Mouse (Mus musculus) layer of hippocampus, adult 9-10 months (tissue): Measurements from ENCODE around the gene Gm37240.

ENCODE experiments used
- DNase-seq: peaks from one replicate; pipeline ENCODE4 v3.0.0; 2022; ENCODE audit warnings: low spot score

Gm37240 gene

DNA sequence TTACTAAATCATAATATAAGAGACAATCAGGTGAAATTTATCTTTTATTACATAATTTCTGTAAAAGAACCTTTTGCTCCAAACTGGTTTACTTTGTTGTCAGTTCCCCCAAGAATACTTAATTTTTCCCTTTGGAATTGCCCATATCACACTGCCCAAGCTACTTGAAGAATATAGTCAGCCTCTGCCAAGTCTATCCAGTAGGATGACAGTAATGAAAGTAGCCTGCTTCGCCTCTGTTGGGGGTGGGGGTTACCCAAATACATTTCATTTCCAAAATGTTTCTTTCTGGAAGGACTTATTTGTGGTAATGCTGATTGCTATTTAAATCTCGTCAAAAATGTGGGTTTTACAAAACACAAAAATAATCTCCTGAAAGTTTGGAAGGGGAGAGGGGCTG lies 935.6 kb downstream of the Gm37240 start:
- no peak for DNase-seq

DNA sequence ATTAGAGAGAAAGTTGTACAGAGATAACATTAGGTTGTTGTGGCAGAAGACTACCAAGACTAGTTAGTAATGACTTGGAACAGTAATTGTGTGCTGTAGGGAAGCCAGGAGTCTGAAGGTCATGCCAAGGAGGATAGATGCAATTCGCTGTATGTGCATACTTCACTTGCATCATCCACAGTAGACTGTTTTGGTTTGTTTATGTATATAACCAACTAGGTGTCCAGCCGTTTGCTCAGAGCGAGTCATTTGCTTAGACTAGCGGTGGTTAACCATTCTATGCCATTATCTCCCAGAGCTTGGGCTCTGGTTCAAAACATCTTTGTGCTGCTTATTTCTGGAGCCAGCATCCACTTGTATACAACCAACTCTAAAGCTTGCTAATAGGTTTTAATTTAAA lies 937.9 kb downstream of the Gm37240 start:
- DNase-seq, result no peak

GRCm38 (mm10) chr3:84946381-84946780 lies 940.9 kb downstream of the Gm37240 start:
- no peak for DNase-seq

- DNase-seq, result no peak
These were observed 942.4 kb downstream of the Gm37240 start for GRCm38 (mm10) chr3:84944933-84945332.

GRCm38 (mm10) chr3:84937360-84938355 lies 949.7 kb downstream of the Gm37240 start:
- DNase-seq, result no peak

DNA sequence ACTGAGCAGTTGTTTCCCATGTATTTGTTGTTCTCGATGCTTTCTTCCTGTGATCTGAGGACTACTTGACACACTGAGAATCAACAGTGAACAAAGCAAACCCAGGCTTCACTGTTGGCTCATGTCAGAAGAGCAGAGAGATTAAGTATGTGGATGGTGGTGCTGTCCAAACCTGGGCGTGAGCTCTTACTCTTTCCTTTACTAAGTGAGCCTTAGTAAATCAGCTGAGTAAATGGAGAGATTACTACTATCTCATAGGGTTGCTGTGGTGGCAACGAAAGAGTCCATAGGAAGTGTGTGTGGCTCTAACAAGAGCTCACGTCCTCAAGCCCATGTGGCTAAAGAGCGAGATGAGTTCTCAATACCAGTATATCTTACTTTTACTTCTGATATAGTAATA lies 950.4 kb downstream of the Gm37240 start:
- DNase-seq, result no peak

DNA sequence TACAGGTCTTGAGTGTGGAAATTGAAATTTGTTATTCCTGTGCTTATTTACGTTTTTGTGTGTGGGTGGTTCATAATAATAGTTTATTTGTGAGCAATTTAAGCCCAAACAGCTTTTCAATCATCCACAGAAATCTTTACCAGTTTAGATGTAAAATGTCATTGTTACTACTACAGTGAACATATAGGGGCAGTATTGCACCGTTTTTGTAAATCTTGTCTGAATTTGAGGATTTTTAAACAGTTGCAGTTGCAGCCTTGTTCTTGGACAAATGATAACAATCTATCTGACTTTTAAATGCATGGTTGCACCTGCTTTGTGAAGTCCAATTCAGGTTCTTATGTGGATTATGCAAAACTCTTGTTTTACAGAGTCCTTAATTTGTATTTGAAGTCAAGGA lies 951.1 kb downstream of the Gm37240 start:
- DNase-seq, result no peak

GRCm38 (mm10) chr3:84935729-84936128 lies 951.6 kb downstream of the Gm37240 start:
- DNase-seq, result no peak

- no peak for DNase-seq
These were observed 956.6 kb downstream of the Gm37240 start for GRCm38 (mm10) chr3:84930683-84931082.

GRCm38 (mm10) chr3:84929171-84929570 lies 958.1 kb downstream of the Gm37240 start:
- DNase-seq, result no peak

DNA sequence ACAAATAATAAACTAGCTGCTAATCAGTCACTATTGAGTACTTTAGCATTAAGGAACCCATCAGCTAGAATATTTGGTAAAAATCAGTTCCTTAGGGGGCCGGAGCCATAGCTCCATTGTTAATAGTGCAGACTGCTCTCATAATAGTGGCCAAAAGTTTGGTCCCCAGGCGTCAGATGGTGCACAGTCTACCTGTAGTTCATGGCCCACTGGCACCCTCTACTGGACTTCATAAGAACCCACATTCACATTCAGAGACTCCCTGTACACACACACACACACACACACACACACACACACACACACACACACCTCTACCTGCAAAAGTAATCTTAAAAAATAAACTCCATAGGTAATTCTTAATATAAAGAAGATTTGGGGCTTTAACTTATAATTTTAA lies 959.4 kb downstream of the Gm37240 start:
- DNase-seq, result no peak

GRCm38 (mm10) chr3:84927168-84927794 lies 960.0 kb downstream of the Gm37240 start:
- DNase-seq, result no peak

GRCm38 (mm10) chr3:84926140-84926539 lies 961.2 kb downstream of the Gm37240 start:
- DNase-seq, result no peak

DNA sequence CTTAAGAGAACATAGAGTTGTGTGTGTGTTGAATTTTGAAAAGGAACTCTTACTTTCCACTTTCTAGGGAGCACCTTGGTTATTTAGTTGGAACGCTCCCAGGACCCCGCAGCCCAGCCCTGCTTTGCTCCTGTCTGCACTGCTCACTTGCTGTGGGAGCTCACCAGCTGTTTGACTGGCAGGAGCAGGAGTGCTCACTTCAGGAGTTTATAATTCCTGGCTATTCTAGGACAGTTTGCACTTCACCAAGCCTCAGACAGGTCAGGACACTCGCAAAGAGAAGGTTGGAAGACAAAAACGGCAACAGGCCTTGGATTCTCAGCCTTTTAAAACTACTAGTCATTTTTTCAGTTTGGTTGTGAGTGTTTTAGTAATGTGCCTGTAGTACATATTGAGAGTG lies 962.1 kb downstream of the Gm37240 start:
- DNase-seq, result no peak

DNA sequence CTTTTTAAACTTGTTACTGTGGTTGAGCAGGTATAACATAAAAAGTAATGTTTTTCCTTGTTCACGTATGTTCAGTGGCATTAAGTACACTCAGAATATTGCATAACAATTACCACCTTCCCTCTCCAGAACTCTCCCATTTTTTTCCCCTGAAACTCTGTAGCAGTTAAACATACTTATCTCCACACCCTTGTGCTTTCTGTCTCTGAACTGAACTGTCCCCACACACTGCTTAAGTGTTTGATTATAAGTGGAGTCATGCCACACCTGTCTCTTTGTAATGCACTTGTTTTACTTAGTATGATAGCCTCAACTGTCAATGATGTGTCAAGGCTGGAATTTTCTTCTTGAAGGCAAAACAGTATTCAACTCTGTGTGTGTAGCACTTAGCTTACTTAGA lies 963.6 kb downstream of the Gm37240 start:
- no peak for DNase-seq

DNA sequence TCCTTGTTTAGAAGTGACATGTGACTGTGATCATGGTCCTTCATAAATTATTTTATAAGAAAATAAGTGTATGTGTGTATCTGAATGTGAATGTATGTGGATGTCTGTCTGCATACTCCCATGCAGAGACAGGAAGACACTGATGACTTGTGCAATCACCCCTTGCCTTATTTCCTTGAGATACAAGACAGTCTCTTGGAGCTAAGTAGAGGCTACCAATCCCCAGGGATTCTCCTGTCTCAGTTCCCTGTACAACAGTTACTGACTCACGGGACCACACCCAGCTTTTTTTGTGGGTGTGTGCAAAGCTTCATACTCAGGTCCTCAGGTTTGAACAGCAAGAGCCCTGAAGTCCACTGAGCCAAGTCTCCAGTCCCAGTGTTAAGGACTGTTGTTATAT lies 964.1 kb downstream of the Gm37240 start:
- no peak for DNase-seq

- peak; percentile 66 for DNase-seq
These were observed 965.5 kb downstream of the Gm37240 start for GRCm38 (mm10) chr3:84921704-84922420.

DNA sequence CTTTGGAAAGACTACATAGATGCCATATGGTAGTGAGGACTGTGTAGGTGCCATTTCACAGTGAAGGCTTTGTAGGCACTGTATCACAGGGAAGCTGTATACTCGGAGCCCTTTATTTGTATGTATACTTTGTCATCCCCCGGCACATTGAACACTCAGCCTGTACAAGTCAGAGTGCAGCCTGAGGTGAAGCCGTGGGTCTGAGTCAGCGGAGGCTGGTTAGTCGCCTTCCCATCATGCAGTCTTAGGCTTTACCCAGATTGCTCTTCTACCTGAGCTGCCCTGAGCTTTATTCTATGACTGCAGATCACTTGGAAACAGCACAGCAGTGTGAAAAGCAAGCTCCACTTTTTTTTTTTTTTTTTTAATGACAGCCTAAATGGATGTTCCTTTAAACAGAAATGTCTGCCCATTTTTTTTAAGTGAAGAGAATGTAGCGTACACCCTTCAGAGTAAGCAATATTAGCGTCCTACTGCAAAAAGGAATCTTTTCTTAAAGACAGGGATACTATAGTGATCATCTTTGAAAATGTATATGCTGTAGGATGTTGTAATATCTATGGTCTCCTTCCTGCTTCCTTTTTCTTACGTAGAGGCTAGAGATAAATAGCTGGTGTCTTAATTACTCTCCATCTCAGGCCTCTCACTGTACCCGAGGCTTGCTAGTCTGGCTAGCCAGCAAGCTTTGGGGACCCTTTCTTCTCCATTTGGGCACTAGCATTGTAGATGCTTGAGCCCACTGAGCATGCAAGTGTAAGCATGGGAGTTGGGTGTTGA lies 969.2 kb downstream of the Gm37240 start:
- no peak for DNase-seq

GRCm38 (mm10) chr3:84914284-84914683 lies 973.0 kb downstream of the Gm37240 start:
- no peak for DNase-seq

DNA sequence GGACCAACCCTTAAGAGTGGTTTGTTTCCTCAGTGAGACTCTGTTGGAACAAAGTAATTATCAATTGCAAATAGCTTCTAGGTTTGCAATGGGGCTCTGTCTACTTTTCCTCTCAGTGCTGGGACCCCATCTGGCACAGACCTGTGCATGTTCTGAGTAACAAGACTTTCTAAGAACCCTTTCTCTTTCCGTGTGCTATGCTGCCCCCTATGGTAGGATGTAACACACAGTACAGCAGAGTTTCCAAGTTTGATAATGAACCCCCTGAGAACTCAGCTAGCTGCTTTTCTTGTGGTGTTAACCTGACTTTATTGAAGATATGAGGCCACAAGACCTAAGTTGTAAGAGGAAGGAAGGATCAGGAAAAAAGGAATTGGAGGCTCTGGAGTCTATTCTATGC lies 980.8 kb downstream of the Gm37240 start:
- DNase-seq, result no peak

- DNase-seq, result no peak
These were observed 989.4 kb downstream of the Gm37240 start for GRCm38 (mm10) chr3:84897952-84898351.

- no peak for DNase-seq
These were observed 996.3 kb downstream of the Gm37240 start for GRCm38 (mm10) chr3:84890983-84891382.
